Mouse (Mus musculus) testis, adult 2 months (tissue): ENCODE data around the gene Casp3. TPM values are rescaled to one million over a fixed set of nuclear protein-coding genes. Genes with fewer than 3 reads are reported as not detected.
A peak's percentile ranks its signal among the peaks of the same experiment; 100 is the strongest.

ENCODE experiments used
- H3K27ac ChIP-seq: fragments of 200-500 bp; 2 replicates; pipeline ENCODE4 v1.5.1; 2012; ENCODE audit warnings: low read depth, low read length; ENCODE audit not compliant: control insufficient read depth, insufficient read depth
- H3K27me3 ChIP-seq: fragments of 200-500 bp; 2 replicates; pipeline ENCODE4 v1.6.1; 2012; ENCODE audit warnings: mild to moderate bottlenecking, low read length, moderate library complexity; ENCODE audit not compliant: control insufficient read depth, insufficient read depth
- H3K36me3 ChIP-seq: fragments of 200-500 bp; 2 replicates; pipeline ENCODE4 v1.6.1; 2012; ENCODE audit warnings: mild to moderate bottlenecking, low read length; ENCODE audit not compliant: control insufficient read depth, insufficient read depth
- H3K4me1 ChIP-seq: fragments of 200-500 bp; 2 replicates; pipeline ENCODE4 v1.6.1; 2012; ENCODE audit warnings: low read length; ENCODE audit not compliant: control insufficient read depth, insufficient read depth
- H3K4me3 ChIP-seq: fragments of 200-500 bp; 2 replicates; pipeline ENCODE4 v1.5.1; 2012; ENCODE audit warnings: low read depth, mild to moderate bottlenecking, low read length, moderate library complexity, mixed read lengths; ENCODE audit not compliant: control insufficient read depth
- CTCF ChIP-seq: fragments of 200-500 bp; IDR thresholded peaks from 2 replicates; pipeline ENCODE4 v1.5.1; 2012; ENCODE audit warnings: low read depth, mild to moderate bottlenecking, inconsistent platforms, low read length, moderate library complexity; ENCODE audit not compliant: control insufficient read depth, insufficient read depth, insufficient replicate concordance
- POLR2A ChIP-seq: fragments of 200-500 bp; IDR thresholded peaks from 2 replicates; pipeline ENCODE4 v1.6.1; 2012; ENCODE audit warnings: low read depth, mild to moderate bottlenecking, inconsistent platforms, low read length, moderate library complexity; ENCODE audit not compliant: control insufficient read depth
- polyA plus RNA-seq: library from polyadenylated mRNA; depleted of rRNA; stranded (reverse); fragments of >200 nt; gene quantifications from 2 replicates; pipeline ENCODE4 v1.2.3, GENCODE M21; 2012; rRNA removed

The Casp3 gene
- polyA plus RNA-seq, 1 experiment, result 0.84 TPM

- Histone ChIP-seq H3K4me1 (no peaks in the 10 kb centered on the region), H3K27me3 (no peaks in the 10 kb centered on the region), H3K4me3 (no peak overlapping the region), H3K27ac (no peak overlapping the region), H3K36me3 (no peaks in the 10 kb centered on the region)
- no peak for TF ChIP-seq POLR2A
- TF ChIP-seq CTCF, result no peak
These were observed 31.3 kb downstream of the Casp3 start for GRCm38 (mm10) chr8:46648421-46648820.

- Histone ChIP-seq H3K27me3 (no peaks in the 10 kb centered on the region), H3K36me3 (no peaks in the 10 kb centered on the region), H3K4me1 (no peaks in the 10 kb centered on the region), H3K27ac (no peak overlapping the region), H3K4me3 (no peak overlapping the region)
- no peak for TF ChIP-seq CTCF
- no peak for TF ChIP-seq POLR2A
These were observed 34.8 kb downstream of the Casp3 start for GRCm38 (mm10) chr8:46651872-46652271.

- no peak overlapping the region for H3K27ac ChIP-seq
- no peaks in the 10 kb centered on the region for H3K4me1 ChIP-seq
- TF ChIP-seq POLR2A, result no peak
- TF ChIP-seq CTCF, result no peak
- no peak overlapping the region for H3K4me3 ChIP-seq
- H3K36me3 ChIP-seq, result no peaks in the 10 kb centered on the region
- no peaks in the 10 kb centered on the region for H3K27me3 ChIP-seq
These were observed 38.8 kb downstream of the Casp3 start for GRCm38 (mm10) chr8:46655919-46656318.

GRCm38 (mm10) chr8:46671496-46671895 lies 54.4 kb downstream of the Casp3 start:
- Histone ChIP-seq H3K4me3 (no peak overlapping the region), H3K36me3 (no peaks in the 10 kb centered on the region), H3K4me1 (no peaks in the 10 kb centered on the region), H3K27me3 (no peaks in the 10 kb centered on the region), H3K27ac (no peak overlapping the region)
- TF ChIP-seq POLR2A (no peak), CTCF (peak; percentile 47; the same call in 1 of the 2 replicates)

- no peaks in the 10 kb centered on the region for H3K27me3 ChIP-seq
- H3K27ac ChIP-seq, result no peak overlapping the region
- no peaks in the 10 kb centered on the region for H3K36me3 ChIP-seq
- H3K4me3 ChIP-seq, result no peak overlapping the region
- TF ChIP-seq POLR2A (no peak), CTCF (no peak)
- H3K4me1 ChIP-seq, result peaks cover 2% of the 10 kb centered on the region; the same call in 1 of the 2 replicates
These were observed 63.7 kb downstream of the Casp3 start for GRCm38 (mm10) chr8:46680671-46681365.

- H3K27me3 ChIP-seq, result no peaks in the 10 kb centered on the region
- TF ChIP-seq CTCF, result no peak
- TF ChIP-seq POLR2A, result no peak; the same call in 1 of the 2 replicates
- no peaks in the 10 kb centered on the region for H3K36me3 ChIP-seq
- peaks cover 4% of the 10 kb centered on the region for H3K4me1 ChIP-seq
- H3K4me3 ChIP-seq, result peak overlapping the region; percentile 99
- peak overlapping the region; percentile 99 for H3K27ac ChIP-seq
These were observed 69.7 kb downstream of the Casp3 start for GRCm38 (mm10) chr8:46686664-46687336.

Other genes starting within 250 kb of the Casp3 start
- 728 and 743 TPM in 2 replicates for gene Acsl1, start 146.3 kb upstream of the Casp3 start, polyA plus RNA-seq
- gene Cenpu, start 65.3 kb upstream of the Casp3 start, polyA plus RNA-seq, result 36.9 and 43.4 TPM in 2 replicates
- gene Primpol, start 79 bp upstream of the Casp3 start, polyA plus RNA-seq, result 1.3 and 1.5 TPM in 2 replicates
- 8.4 and 10.1 TPM in 2 replicates for gene Irf2, start 122.4 kb downstream of the Casp3 start, polyA plus RNA-seq